Mouse (Mus musculus) forebrain, embryonic 10.5 days (tissue): Measurements from ENCODE around the gene Tpcn2. TPM values are rescaled to one million over a fixed set of nuclear protein-coding genes. Genes with fewer than 3 reads are reported as not detected.

Source experiments
- DNase-seq: peaks from one replicate; pipeline ENCODE4 v3.0.0-alpha.2; 2017; ENCODE audit warnings: low spot score; ENCODE audit errors: extremely low spot score
- H3K27ac ChIP-seq: fragments of 300-500 bp; sonication (generic); 2 replicates; pipeline ENCODE4 v1.5.1; 2016; ENCODE audit warnings: mild to moderate bottlenecking
- H3K27me3 ChIP-seq: fragments of 300-500 bp; sonication (generic); 2 replicates; pipeline ENCODE4 v1.6.1; 2016; ENCODE audit warnings: mild to moderate bottlenecking; ENCODE audit not compliant: poor library complexity, severe bottlenecking
- H3K36me3 ChIP-seq: fragments of 300-500 bp; sonication (generic); replicated peaks from 2 replicates; pipeline ENCODE4 v1.6.1; 2016; ENCODE audit warnings: mild to moderate bottlenecking, moderate library complexity
- H3K4me1 ChIP-seq: fragments of 300-500 bp; sonication (generic); 2 replicates; pipeline ENCODE4 v1.6.1; 2016
- H3K4me3 ChIP-seq: fragments of 300-500 bp; sonication (generic); 2 replicates; pipeline ENCODE4 v1.5.1; 2016; ENCODE audit warnings: mild to moderate bottlenecking, moderate library complexity
- H3K9me3 ChIP-seq: fragments of 300-500 bp; sonication (generic); 2 replicates; pipeline ENCODE4 v1.6.1; 2016; ENCODE audit warnings: mild to moderate bottlenecking, moderate library complexity
- WGBS: fragments of 180-500 bp; shearing (Covaris S2); methylation state at CpG from one replicate; pipeline ENCODE4 v1.1.7; 2016; 5-methylcytosine and 5-hydroxymethylcytosine counted together
- polyA plus RNA-seq: library from polyadenylated mRNA; unstranded; fragments of >200 nt; fragmentation: Nextera tagmentation; extraction: Ambion mirVana; gene quantifications from 2 replicates; pipeline ENCODE4 v1.2.1, GENCODE M21; 2016

Gene Tpcn2
- polyA plus RNA-seq: 5.1 and 5.9 TPM in 2 replicates

DNA sequence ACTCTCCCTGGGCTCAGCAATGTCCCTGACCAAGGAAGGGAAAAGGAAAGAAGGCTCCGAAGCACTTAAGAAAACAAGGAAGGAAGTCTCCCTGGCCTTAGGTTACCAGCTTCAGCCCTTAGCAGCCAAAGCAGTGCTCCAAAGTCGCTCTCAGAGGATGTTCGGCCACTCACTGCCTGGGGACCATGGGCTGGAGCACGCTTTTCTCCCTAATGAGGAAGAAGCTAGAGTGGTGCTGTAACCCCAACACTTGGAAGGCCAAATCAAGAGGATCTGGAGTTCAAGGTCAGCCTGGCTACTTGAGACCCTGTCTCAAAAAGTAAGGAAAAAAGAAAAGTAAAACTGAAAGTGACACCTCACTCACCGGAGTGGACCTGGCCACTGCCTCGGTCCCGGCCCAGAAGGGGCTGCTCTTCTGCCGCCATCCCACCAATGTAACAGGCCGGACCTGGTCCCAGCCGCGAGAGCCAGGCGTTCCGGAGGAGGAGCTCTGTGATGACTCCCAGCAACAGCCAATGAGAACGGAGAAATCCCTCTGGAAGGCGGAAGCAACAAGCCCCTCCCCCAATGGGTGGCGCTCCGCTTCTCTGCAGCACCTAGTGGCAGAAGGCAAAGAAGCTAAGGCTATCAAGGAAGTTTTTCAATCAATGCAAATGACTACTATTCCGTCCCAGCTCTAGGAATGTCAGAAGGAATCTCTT lies at the start of gene Tpcn2:
Gene Tpcn2 (minus strand): TSS at position 525 of the 701 bp plus-strand sequence.
- H3K27me3 ChIP-seq: no peaks in the 10 kb centered on the region
- H3K27ac ChIP-seq: peak within 1 kb of the TSS; percentile 83

DNA sequence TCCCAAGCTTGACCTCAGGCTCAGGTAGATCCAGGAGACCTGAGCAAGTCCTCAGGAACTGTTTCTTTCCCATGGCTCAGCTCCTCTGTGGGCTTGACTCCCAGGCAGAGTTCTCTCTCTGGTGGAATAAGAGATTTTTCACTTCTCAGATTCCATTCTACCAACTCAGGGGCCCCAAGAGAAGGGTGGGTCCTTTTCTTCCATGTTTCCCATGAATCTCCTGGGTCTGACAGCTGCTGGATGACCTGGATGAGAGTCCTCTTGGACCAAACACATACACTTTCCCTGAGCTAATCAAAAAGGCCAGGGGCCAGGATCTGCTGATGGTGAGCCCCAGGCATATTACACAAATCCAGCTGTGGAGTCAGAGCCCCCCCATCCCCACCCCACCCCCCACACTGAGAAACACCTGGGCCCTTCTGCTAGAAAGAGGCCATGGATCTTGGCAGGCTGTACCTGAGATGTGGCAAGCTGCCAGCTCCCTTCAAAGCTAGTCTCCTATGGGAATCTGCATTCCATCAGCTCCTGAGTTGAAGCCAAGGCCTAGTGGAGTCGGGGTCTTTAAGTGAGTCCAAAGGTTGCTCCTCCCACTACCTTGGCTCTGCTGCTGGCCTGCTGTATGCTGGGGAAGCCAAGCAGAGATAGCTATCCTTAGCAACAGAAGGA lies 48.7 kb upstream of the Tpcn2 start:
- H3K27me3 ChIP-seq: no peaks in the 10 kb centered on the region
- H3K4me3 ChIP-seq: no peak overlapping the region
- H3K4me1 ChIP-seq: peaks cover 19% of the 10 kb centered on the region
- DNase-seq: no peak
- no peaks in the 10 kb centered on the region for H3K9me3 ChIP-seq
- H3K36me3 ChIP-seq: no peaks in the 10 kb centered on the region
- no peak overlapping the region for H3K27ac ChIP-seq
- 67% methylated on average over 1 of the region's 1 CpGs for WGBS

More for the DNA sequence above, at the start of gene Tpcn2:
- Histone ChIP-seq H3K9me3 (no peaks in the 10 kb centered on the region), H3K4me3 (peak within 1 kb of the TSS; percentile 61), H3K36me3 (peaks cover 16% of the 10 kb centered on the region), H3K4me1 (peaks cover 33% of the 10 kb centered on the region)
- 3% methylated on average over 18 of the region's 18 CpGs for WGBS
- DNase-seq: peak; percentile 87

DNA sequence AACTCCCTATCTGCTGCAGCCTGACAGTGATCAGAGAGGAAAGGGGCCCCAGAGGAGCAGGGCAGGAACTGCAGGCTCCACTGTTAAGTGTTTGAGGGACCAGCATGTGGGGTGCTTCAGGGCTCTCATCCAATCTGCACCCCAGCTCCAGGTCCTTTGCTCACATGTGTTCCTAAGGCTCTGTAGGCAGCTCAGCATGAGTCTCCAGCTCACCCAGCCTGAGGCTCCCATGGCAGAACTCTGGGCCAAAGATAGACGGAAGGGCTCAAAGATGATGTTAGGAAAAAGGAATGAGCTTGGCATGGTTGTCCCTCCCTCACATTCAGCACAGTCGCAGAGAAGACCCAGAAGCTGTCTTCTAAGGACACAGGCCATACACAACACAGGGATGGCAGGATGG lies 46.8 kb upstream of the Tpcn2 start:
- WGBS: 84% methylated on average over 2 of the region's 2 CpGs
- H3K4me1 ChIP-seq: peaks cover 22% of the 10 kb centered on the region
- no peak for DNase-seq
- H3K27me3 ChIP-seq: no peaks in the 10 kb centered on the region
- no peak overlapping the region for H3K4me3 ChIP-seq
- no peaks in the 10 kb centered on the region for H3K36me3 ChIP-seq
- no peak overlapping the region for H3K27ac ChIP-seq
- H3K9me3 ChIP-seq: no peaks in the 10 kb centered on the region

DNA sequence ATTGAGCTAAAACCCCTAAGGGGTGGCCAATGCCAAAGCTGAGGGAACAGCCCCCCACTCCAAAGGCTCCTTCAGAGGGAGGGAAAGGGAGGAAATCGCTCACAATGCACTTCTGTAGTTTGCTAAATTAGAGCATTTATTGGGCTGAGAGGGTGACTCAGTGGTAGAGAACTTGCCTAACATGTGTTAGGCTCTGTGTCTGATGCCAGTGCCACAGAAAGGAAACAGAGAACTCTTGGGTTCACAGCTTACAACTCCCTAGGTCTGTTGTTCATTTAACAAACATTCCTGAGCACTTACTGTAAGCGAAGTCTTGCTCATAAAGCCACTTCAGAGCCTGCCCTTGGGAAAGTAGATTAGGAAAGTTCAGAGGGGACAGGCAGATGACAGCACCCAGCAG lies 46.2 kb upstream of the Tpcn2 start:
- Histone ChIP-seq H3K4me1 (peaks cover 22% of the 10 kb centered on the region), H3K36me3 (no peaks in the 10 kb centered on the region), H3K9me3 (no peaks in the 10 kb centered on the region), H3K27me3 (no peaks in the 10 kb centered on the region), H3K4me3 (no peak overlapping the region), H3K27ac (no peak overlapping the region)
- DNase-seq: no peak
- 71% methylated on average over 2 of the region's 2 CpGs for WGBS

DNA sequence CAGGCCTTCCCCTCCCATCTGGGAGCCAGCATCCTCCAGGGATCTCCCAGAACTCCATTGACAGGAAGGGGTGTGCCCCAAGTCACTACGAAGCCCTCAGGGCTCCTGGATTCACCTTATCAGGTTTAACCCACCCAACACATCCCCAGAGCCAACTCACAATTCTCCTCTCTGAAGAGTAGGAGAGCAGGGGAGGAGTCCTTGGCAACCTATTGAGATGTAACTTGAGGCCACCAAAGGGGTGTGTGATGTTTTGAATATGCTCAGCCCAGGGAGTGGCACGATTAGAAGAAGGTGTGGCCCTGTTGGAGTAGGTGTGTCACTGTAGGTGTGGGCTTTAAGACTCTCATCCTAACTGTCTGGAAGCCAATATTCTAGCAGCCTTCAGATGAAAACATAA lies 41.9 kb upstream of the Tpcn2 start:
- no peaks in the 10 kb centered on the region for H3K27me3 ChIP-seq
- WGBS: 62% methylated on average over 2 of the region's 2 CpGs
- no peak overlapping the region for H3K27ac ChIP-seq
- no peak for DNase-seq
- peaks cover 25% of the 10 kb centered on the region for H3K4me1 ChIP-seq
- no peaks in the 10 kb centered on the region for H3K9me3 ChIP-seq
- H3K4me3 ChIP-seq: no peak overlapping the region
- no peaks in the 10 kb centered on the region for H3K36me3 ChIP-seq

DNA sequence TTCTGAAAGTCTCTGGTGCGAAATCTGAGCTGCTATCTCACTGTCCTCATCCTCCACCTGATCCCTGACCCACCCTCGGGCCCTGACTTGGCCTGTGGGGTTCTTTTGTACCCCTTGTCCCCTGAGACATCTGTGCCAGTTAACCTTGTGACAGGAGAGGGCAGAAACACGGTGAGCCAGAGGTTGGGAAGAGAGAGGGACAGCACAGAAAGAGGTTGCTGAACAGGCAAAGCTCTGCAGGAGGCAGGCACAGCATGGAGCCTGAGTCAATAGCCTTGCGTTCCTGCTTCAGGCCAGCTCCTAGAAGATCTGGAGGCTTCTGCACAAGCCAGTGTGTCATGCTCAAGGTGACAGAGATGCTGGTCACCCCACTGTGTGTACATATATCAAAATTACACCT lies 39.8 kb upstream of the Tpcn2 start:
- Histone ChIP-seq H3K4me1 (peaks cover 13% of the 10 kb centered on the region), H3K27me3 (no peaks in the 10 kb centered on the region), H3K27ac (no peak overlapping the region), H3K9me3 (no peaks in the 10 kb centered on the region), H3K4me3 (no peak overlapping the region), H3K36me3 (no peaks in the 10 kb centered on the region)
- WGBS: 34% methylated on average over 4 of the region's 4 CpGs
- no peak for DNase-seq

DNA sequence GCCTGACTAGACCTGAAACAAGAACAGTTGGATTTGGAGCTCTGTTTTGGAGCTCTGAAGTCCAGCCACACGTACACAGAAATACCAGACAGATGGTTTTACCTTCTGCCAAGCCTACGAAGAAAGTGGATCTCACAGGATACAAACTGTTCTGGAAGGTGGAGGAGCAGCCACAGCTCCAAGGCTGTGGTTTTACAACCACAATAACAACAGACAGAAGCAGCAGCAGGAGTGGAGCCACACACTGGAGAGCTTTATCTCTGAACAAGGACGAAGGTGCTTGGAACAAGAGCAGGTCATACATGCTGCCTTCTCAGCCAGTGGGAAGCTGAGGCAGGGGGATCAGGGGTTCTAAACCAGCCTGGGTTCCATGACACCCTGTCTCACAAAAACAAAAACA lies 35.7 kb upstream of the Tpcn2 start:
- 81% methylated on average over 3 of the region's 3 CpGs for WGBS
- peaks cover 3% of the 10 kb centered on the region; the same call in 1 of the 2 replicates for H3K4me1 ChIP-seq
- no peaks in the 10 kb centered on the region for H3K36me3 ChIP-seq
- H3K27me3 ChIP-seq: no peaks in the 10 kb centered on the region
- DNase-seq: no peak
- no peak overlapping the region for H3K27ac ChIP-seq
- H3K4me3 ChIP-seq: no peak overlapping the region
- no peaks in the 10 kb centered on the region for H3K9me3 ChIP-seq

DNA sequence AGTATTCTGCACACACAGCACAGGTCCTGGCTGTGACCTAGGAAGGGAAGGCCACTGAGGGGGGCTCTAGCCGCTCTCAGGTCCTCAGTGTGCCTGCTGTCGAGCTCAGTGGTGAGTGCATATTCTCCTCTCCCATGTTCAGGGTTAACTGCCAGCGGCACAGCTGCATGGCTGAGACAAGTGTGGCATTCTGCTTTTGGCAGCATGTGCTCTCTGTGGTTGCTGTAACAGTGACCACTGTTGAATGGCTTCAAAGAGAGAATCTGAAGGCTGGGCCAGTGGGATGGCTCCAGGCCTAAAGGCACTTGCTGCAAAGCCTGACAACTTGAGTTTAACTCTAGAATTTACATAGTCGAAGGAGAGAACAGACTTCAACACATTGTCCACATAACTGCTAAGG lies 33.7 kb upstream of the Tpcn2 start:
- Histone ChIP-seq H3K4me1 (no peaks in the 10 kb centered on the region), H3K27me3 (no peaks in the 10 kb centered on the region), H3K36me3 (no peaks in the 10 kb centered on the region), H3K27ac (no peak overlapping the region), H3K4me3 (no peak overlapping the region), H3K9me3 (no peaks in the 10 kb centered on the region)
- DNase-seq: no peak
- 69% methylated on average over 4 of the region's 4 CpGs for WGBS

DNA sequence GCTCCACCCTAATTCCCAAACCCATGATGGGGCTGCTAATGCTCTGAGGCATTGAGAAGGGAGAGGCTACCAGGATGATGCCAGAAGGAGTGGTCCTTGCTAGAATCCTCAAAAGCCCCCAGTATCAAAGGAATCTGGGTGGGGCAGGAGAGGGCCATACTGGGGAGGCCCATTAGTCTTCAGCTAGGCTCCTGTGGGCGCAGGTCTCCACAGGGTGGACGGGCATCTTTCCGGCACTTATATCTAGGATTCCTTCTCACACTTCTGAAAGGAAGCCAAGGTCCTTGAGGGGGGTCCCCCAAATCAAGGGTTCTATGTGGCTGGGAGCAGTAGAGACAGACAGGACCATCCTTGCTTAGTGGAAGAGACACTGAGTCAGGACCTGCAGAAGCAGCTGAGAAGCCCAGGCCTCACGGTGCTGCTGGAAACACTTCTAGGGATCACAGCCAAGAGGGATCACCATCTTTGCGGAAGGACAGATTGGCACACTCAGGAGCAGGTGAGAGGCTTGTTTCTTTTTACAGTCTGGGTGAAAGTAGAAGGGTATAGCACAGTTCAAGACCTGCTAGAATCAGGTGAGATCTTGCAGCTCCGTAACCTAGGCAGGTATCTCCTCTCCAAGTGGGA lies 31.1 kb upstream of the Tpcn2 start, which contains the start of gene Mrgprd:
Gene Mrgprd (plus strand): TSS at position 51 of the 627 bp plus-strand sequence.
- no peaks in the 10 kb centered on the region for H3K36me3 ChIP-seq
- H3K27ac ChIP-seq: no peak within 1 kb of the TSS
- H3K4me3 ChIP-seq: no peak within 1 kb of the TSS
- no peak for DNase-seq
- 0 out of 2 replicates have a peak, but pooled peaks cover 3% of the 10 kb centered on the region for H3K4me1 ChIP-seq
- no peaks in the 10 kb centered on the region for H3K9me3 ChIP-seq
- WGBS: 92% methylated on average over 6 of the region's 6 CpGs
- 0 out of 2 replicates have a peak, but pooled peaks cover 4% of the 10 kb centered on the region for H3K27me3 ChIP-seq

DNA sequence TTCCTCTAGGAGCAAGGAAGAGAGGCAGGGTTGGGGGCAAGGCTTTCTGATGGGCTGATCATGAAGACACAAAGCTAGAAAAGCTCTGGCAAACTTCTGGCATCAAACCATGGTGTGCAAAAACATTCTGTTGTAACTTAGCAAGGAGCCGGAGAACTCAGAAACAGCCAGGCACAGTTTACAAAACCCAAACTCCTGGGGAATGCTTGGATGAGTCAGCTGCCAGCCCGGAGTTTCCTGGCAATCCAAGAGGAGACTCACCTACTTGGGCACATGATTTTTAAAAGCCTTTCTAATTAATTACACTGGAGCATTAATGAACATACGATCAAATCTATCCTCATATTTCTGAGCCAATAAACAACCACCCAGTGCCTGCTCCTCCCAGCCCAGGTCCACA lies 28.3 kb upstream of the Tpcn2 start:
- Histone ChIP-seq H3K9me3 (no peaks in the 10 kb centered on the region), H3K27me3 (peaks cover 7% of the 10 kb centered on the region; the same call in 1 of the 2 replicates), H3K4me3 (no peak overlapping the region), H3K27ac (no peak overlapping the region), H3K4me1 (0 out of 2 replicates have a peak, but pooled peaks cover 10% of the 10 kb centered on the region), H3K36me3 (no peaks in the 10 kb centered on the region)
- 93% methylated on average over 3 of the region's 3 CpGs for WGBS
- no peak for DNase-seq

DNA sequence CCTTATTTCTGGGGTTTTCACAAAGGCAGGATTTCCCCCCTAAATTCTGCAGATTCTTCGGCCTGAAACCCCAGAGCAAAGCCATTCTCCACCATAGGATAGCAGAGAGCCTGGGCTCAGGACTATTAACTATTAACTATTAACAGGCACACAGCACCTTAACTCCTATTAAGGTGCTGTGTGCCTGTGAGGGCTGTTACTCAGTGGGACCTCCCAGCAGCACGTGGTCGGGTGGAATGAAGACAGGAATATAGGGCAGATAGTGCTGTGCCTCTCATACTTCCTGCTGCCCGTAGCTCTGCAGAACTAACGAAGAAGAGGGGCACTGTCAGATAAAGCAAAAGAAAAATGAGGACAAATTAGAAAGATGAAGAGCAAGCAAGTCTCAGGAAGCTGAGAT lies 26.7 kb upstream of the Tpcn2 start:
- 84% methylated on average over 5 of the region's 5 CpGs for WGBS

DNA sequence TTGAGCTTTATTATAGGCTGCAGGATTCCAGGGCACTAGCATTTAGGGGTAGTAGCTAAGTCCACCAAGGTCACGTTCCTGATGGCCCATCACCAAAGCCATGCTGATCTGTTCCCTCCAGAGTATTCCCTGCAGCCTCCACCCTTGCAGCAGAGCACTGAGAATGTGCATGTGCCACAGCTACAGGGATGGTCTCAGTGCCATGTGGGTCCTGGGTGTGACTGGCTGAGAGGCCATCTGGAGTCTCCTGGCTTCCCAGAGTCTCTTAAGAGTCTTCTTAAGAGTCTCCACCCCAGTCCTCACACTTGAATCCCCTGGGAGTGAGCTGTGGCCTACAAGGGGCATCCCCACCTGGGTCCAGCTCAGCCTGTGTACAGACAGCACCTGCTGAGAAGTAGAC lies 26.1 kb upstream of the Tpcn2 start:
- H3K4me1 ChIP-seq: 0 out of 2 replicates have a peak, but pooled peaks cover 10% of the 10 kb centered on the region
- H3K27me3 ChIP-seq: peaks cover 7% of the 10 kb centered on the region; the same call in 1 of the 2 replicates
- no peak overlapping the region for H3K27ac ChIP-seq

More for the DNA sequence above, 26.7 kb upstream of the Tpcn2 start:
- H3K4me1 ChIP-seq: 0 out of 2 replicates have a peak, but pooled peaks cover 10% of the 10 kb centered on the region
- no peak overlapping the region for H3K4me3 ChIP-seq
- no peaks in the 10 kb centered on the region for H3K36me3 ChIP-seq
- H3K9me3 ChIP-seq: no peaks in the 10 kb centered on the region
- H3K27ac ChIP-seq: no peak overlapping the region
- DNase-seq: no peak
- peaks cover 7% of the 10 kb centered on the region; the same call in 1 of the 2 replicates for H3K27me3 ChIP-seq

More for the DNA sequence above, 26.1 kb upstream of the Tpcn2 start:
- H3K9me3 ChIP-seq: no peaks in the 10 kb centered on the region
- H3K36me3 ChIP-seq: no peaks in the 10 kb centered on the region
- WGBS: 77% methylated on average over 1 of the region's 1 CpGs
- DNase-seq: no peak
- no peak overlapping the region for H3K4me3 ChIP-seq
